Comparison of ENCODE assay signal across 8 mouse cellular contexts in genomic region chr10:80265149-80265486, GRCm38 (mm10). TPM values are rescaled to one million over a fixed set of nuclear protein-coding genes. Genes with fewer than 3 reads are reported as not detected.
DNase-seq lines count a peak whose midpoint lies in the region; ATAC-seq and TF ChIP-seq lines count a peak whose summit lies in the region.

No protein-coding gene starts in this region.

- no peak for TF ChIP-seq POLR2A in spleen, adult 2 months (IDR thresholded peaks at IDR 0.05; ENCODE audit: low read depth, low read length)

- no peak for ATAC-seq in erythroblast, adult 5-6 weeks (replicated peaks; ENCODE audit: low FRiP score, poor library complexity, severe bottlenecking)
- ATAC-seq in liver, embryonic 12.5 days, result no peak

- H3K4me1 ChIP-seq in erythroblast, embryonic 14.5 days (ENCODE audit: control insufficient read depth), result peaks cover 84% of the 10 kb centered on the region
- H3K4me1 ChIP-seq in spleen, adult 2 months (ENCODE audit: control insufficient read depth, insufficient read depth, insufficient read length), result peaks cover 20% of the 10 kb centered on the region
- peaks cover 86% of the 10 kb centered on the region for H3K4me1 ChIP-seq in liver, embryonic 12.5 days

- no peaks in the 10 kb centered on the region for H3K27me3 ChIP-seq in erythroblast, embryonic 14.5 days (ENCODE audit: control insufficient read depth)
- H3K27me3 ChIP-seq in spleen, adult 2 months (ENCODE audit: control insufficient read depth, insufficient read depth, low read length), result no peaks in the 10 kb centered on the region
- H3K27me3 ChIP-seq in liver, embryonic 12.5 days (replicated peaks), result no peaks in the 10 kb centered on the region

- no peaks in the 10 kb centered on the region for H3K9me3 ChIP-seq in erythroblast, embryonic 14.5 days (ENCODE audit: control insufficient read depth, low read length)
- no peaks in the 10 kb centered on the region for H3K9me3 ChIP-seq in liver, embryonic 12.5 days (replicated peaks)

- WGBS in spleen, adult 2 months, result 0% methylated on average over 18 of the region's 18 CpGs
- WGBS in liver, embryonic 12.5 days (ENCODE audit: insufficient replicate concordance), result under 1% methylated on average over 18 of the region's 18 CpGs

- peak overlapping the region; percentile 99 for H3K9ac ChIP-seq in liver, embryonic 12.5 days

- H3K27ac ChIP-seq in spleen, adult 2 months (ENCODE audit: insufficient read depth, low read length), result peak overlapping the region; percentile 80
- H3K27ac ChIP-seq in liver, embryonic 12.5 days, result peak overlapping the region; percentile 89

- peaks cover 42% of the 10 kb centered on the region for H3K36me3 ChIP-seq in erythroblast, embryonic 14.5 days (ENCODE audit: control insufficient read depth)
- no peaks in the 10 kb centered on the region for H3K36me3 ChIP-seq in spleen, adult 2 months (ENCODE audit: control insufficient read depth, insufficient read depth, low read length)
- H3K36me3 ChIP-seq in liver, embryonic 12.5 days, result peaks cover 33% of the 10 kb centered on the region

- no peak for TF ChIP-seq CTCF in spleen, adult 2 months (IDR thresholded peaks at IDR 0.05; ENCODE audit: extremely low read depth, insufficient read depth, insufficient read length, insufficient replicate concordance)

- H3K4me3 ChIP-seq in erythroblast, embryonic 14.5 days (replicated peaks), result peak overlapping the region; percentile 97
- peak overlapping the region; percentile 90 for H3K4me3 ChIP-seq in spleen, adult 2 months (ENCODE audit: extremely low read depth, insufficient read depth, insufficient read length)
- H3K4me3 ChIP-seq in liver, embryonic 12.5 days, result peak overlapping the region; percentile 97

- DNase-seq in spleen, adult 2 months (ENCODE audit: low read depth in 1 of 2, low spot score in 2 of 2), result no peak
- DNase-seq in spleen, postnatal 4 days (ENCODE audit: low spot score in 2 of 2), result no peak
- no peak for DNase-seq in ovary, postnatal 10 days (ENCODE audit: low spot score)
- DNase-seq in layer of hippocampus, postnatal 10 days (ENCODE audit: low spot score in 2 of 2), result no peak
- no peak for DNase-seq in kidney, adult 11 months

- H3K4me2 ChIP-seq in liver, embryonic 12.5 days, result peak overlapping the region; percentile 85

RNA-seq across cellular contexts. Expression of gene Dazap1, which starts 3.8 kb away (rescaled TPM):
- 76.5 and 84.5 TPM in 2 replicates for polyA plus RNA-seq in erythroblast, embryonic 14.5 days (2012)
- 13.8 and 17.1 TPM in 2 replicates for total RNA-seq in erythroblast, adult 5-6 weeks (2015; ENCODE audit: low replicate concordance)
- 29.8 and 35.3 TPM in 2 replicates for total RNA-seq in erythroblast, adult 5-6 weeks (2017; ENCODE audit: low replicate concordance)
- 66.8 and 74.5 TPM in 2 replicates for polyA plus RNA-seq in spleen, adult 2 months (2012; rRNA removed)
- polyA plus RNA-seq in liver, embryonic 12.5 days (2016; fragmentation: Nextera tagmentation; extraction: Ambion mirVana), result 44.3 and 45.9 TPM in 2 replicates
- 10 to 100 TPM; 94.6 to 96.3 TPM for total RNA-seq in layer of hippocampus, postnatal 10 days (2021)

RNA-seq across cellular contexts. Expression of gene Gamt, which starts 4.3 kb away (rescaled TPM):
- 0.11 and 0.20 TPM in 2 replicates for polyA plus RNA-seq in erythroblast, embryonic 14.5 days (2012)
- not detected in 2 replicates for total RNA-seq in erythroblast, adult 5-6 weeks (2015; ENCODE audit: low replicate concordance)
- 0.77 TPM in 1 of 2 replicates, not detected in the other for total RNA-seq in erythroblast, adult 5-6 weeks (2017; ENCODE audit: low replicate concordance)
- polyA plus RNA-seq in spleen, adult 2 months (2012; rRNA removed), result 19.7 and 23.5 TPM in 2 replicates
- 43.0 and 50.0 TPM in 2 replicates for polyA plus RNA-seq in liver, embryonic 12.5 days (2016; fragmentation: Nextera tagmentation; extraction: Ambion mirVana)
- 10 to 100 TPM; 27.8 to 31.5 TPM for total RNA-seq in layer of hippocampus, postnatal 10 days (2021)

RNA-seq across cellular contexts. Expression of gene Ndufs7, which starts 16.2 kb away (rescaled TPM):
- polyA plus RNA-seq in erythroblast, embryonic 14.5 days (2012), result 19.0 and 28.9 TPM in 2 replicates
- 25.7 and 25.9 TPM in 2 replicates for total RNA-seq in erythroblast, adult 5-6 weeks (2015; ENCODE audit: low replicate concordance)
- 13.0 and 14.2 TPM in 2 replicates for total RNA-seq in erythroblast, adult 5-6 weeks (2017; ENCODE audit: low replicate concordance)
- 314 and 402 TPM in 2 replicates for polyA plus RNA-seq in spleen, adult 2 months (2012; rRNA removed)
- polyA plus RNA-seq in liver, embryonic 12.5 days (2016; fragmentation: Nextera tagmentation; extraction: Ambion mirVana), result 296 and 312 TPM in 2 replicates
- total RNA-seq in layer of hippocampus, postnatal 10 days (2021), result 100 to 1,000 TPM; 143 to 152 TPM

RNA-seq across cellular contexts. Expression of gene Rps15, which starts 27.1 kb away (rescaled TPM):
- polyA plus RNA-seq in erythroblast, embryonic 14.5 days (2012), result 998 and 1,528 TPM in 2 replicates
- 509 and 541 TPM in 2 replicates for total RNA-seq in erythroblast, adult 5-6 weeks (2015; ENCODE audit: low replicate concordance)
- total RNA-seq in erythroblast, adult 5-6 weeks (2017; ENCODE audit: low replicate concordance), result 422 and 457 TPM in 2 replicates
- 2,107 and 2,204 TPM in 2 replicates for polyA plus RNA-seq in spleen, adult 2 months (2012; rRNA removed)
- polyA plus RNA-seq in liver, embryonic 12.5 days (2016; fragmentation: Nextera tagmentation; extraction: Ambion mirVana), result 872 and 920 TPM in 2 replicates
- 100 to 1,000 TPM; 733 to 857 TPM for total RNA-seq in layer of hippocampus, postnatal 10 days (2021)

RNA-seq across cellular contexts. Expression of gene Apc2, which starts 30.7 kb away (rescaled TPM):
- polyA plus RNA-seq in erythroblast, embryonic 14.5 days (2012), result under 0.01 TPM in 1 of 2 replicates, not detected in the other
- total RNA-seq in erythroblast, adult 5-6 weeks (2015; ENCODE audit: low replicate concordance), result not detected in 2 replicates
- total RNA-seq in erythroblast, adult 5-6 weeks (2017; ENCODE audit: low replicate concordance), result 0.09 and 0.14 TPM in 2 replicates
- 0.68 and 1.00 TPM in 2 replicates for polyA plus RNA-seq in spleen, adult 2 months (2012; rRNA removed)
- polyA plus RNA-seq in liver, embryonic 12.5 days (2016; fragmentation: Nextera tagmentation; extraction: Ambion mirVana), result 0.17 and 0.22 TPM in 2 replicates
- total RNA-seq in layer of hippocampus, postnatal 10 days (2021), result 100 to 1,000 TPM; 179 to 181 TPM

Comparison
In these comparisons a context has a peak if more than half of its experiments do, and no peak if none do; other contexts are left out.
1. RNA of gene Gamt, which starts 4.3 kb away (polyA plus RNA-seq): 43.0 to 50.0 TPM in liver, embryonic 12.5 days and 19.7 to 23.5 TPM in spleen, adult 2 months; 0.11 to 0.20 TPM in erythroblast, embryonic 14.5 days; every median in the first group is over 10 times any median in the second.
2. Peak in every context shown above with its lines, with median percentiles within 50 percentile points of each other: H3K4me3 ChIP-seq.